Mouse (Mus musculus) heart, postnatal 0 days (tissue): ENCODE measurements at regions not wholly inside any gene's neighbourhood (a gene's known extent, or its start where the extent isn't known, plus 50 kb on each side); places are given as distances from the start of the nearest gene placed in this dataset.

ENCODE experiments used
- CTCF ChIP-seq: IDR thresholded peaks from 2 replicates; pipeline ENCODE4 v1.5.1; 2016; ENCODE audit warnings: antibody characterized with exemption, control low read depth, low read depth
- EP300 ChIP-seq: IDR thresholded peaks from 2 replicates; pipeline ENCODE4 v1.6.1; 2016; ENCODE audit warnings: antibody characterized with exemption, low read depth

- TF ChIP-seq CTCF: no peak
- no peak for TF ChIP-seq EP300
These were observed 420.9 kb downstream of the 1190002N15Rik start for GRCm38 (mm10) chr9:94116961-94117360.
